Mouse (Mus musculus): ENCODE results near the gene Rnaseh1.

Rnaseh1 gene

GRCm38 (mm10) chr12:28667287-28667686 lies 17.9 kb downstream of the Rnaseh1 start:
- no peak for DNase-seq (ENCODE audit: low spot score in 2 of 2)

GRCm38 (mm10) chr12:28674038-28674720 lies 24.8 kb downstream of the Rnaseh1 start:
- no peak for DNase-seq (ENCODE audit: low spot score in 2 of 2)

- DNase-seq (ENCODE audit: low spot score in 2 of 2) = peak; percentile 51 to 81
These were observed 25.9 kb downstream of the Rnaseh1 start, which contains the start of gene Adi1 for GRCm38 (mm10) chr12:28675121-28675924. Adi1 (plus strand) TSS chr12:28675231.

GRCm38 (mm10) chr12:28675925-28676209 lies 26.5 kb downstream of the Rnaseh1 start:
- DNase-seq (ENCODE audit: low spot score in 2 of 2) = no peak

GRCm38 (mm10) chr12:28684674-28685073 lies 35.3 kb downstream of the Rnaseh1 start:
- no peak for DNase-seq (ENCODE audit: low spot score in 2 of 2)

GRCm38 (mm10) chr12:28685771-28686170 lies 36.4 kb downstream of the Rnaseh1 start:
- no peak for DNase-seq (ENCODE audit: low spot score in 2 of 2)

- DNase-seq (ENCODE audit: low spot score in 2 of 2) = no peak
These were observed 36.9 kb downstream of the Rnaseh1 start for GRCm38 (mm10) chr12:28686199-28686879.

- no peak for DNase-seq (ENCODE audit: low spot score in 2 of 2)
These were observed 39.6 kb downstream of the Rnaseh1 start for GRCm38 (mm10) chr12:28688996-28689395.

GRCm38 (mm10) chr12:28690730-28691129 lies 41.3 kb downstream of the Rnaseh1 start:
- DNase-seq (ENCODE audit: low spot score in 2 of 2) = no peak

GRCm38 (mm10) chr12:28693738-28694137 lies 44.3 kb downstream of the Rnaseh1 start:
- DNase-seq (ENCODE audit: low spot score in 2 of 2) = no peak

GRCm38 (mm10) chr12:28694231-28694630 lies 44.8 kb downstream of the Rnaseh1 start:
- no peak for DNase-seq (ENCODE audit: low spot score in 2 of 2)

- DNase-seq (ENCODE audit: low spot score in 2 of 2) = no peak
These were observed 45.4 kb downstream of the Rnaseh1 start for GRCm38 (mm10) chr12:28694776-28695175.

- DNase-seq (ENCODE audit: low spot score in 2 of 2) = no peak
These were observed 48.6 kb downstream of the Rnaseh1 start for GRCm38 (mm10) chr12:28697821-28698595.

GRCm38 (mm10) chr12:28699086-28699485 lies 49.7 kb downstream of the Rnaseh1 start:
- DNase-seq (ENCODE audit: low spot score in 2 of 2) = no peak

- peak; percentile 54 to 76 for DNase-seq (ENCODE audit: low spot score in 2 of 2)
These were observed 50.3 kb downstream of the Rnaseh1 start for GRCm38 (mm10) chr12:28699656-28700055.

- peak in 1 of 2 experiments; percentile 7 for DNase-seq (ENCODE audit: low spot score in 2 of 2)
These were observed 50.7 kb downstream of the Rnaseh1 start for GRCm38 (mm10) chr12:28700101-28700511.

GRCm38 (mm10) chr12:28700561-28701025 lies 51.2 kb downstream of the Rnaseh1 start:
- DNase-seq (ENCODE audit: low spot score in 2 of 2) = no peak

GRCm38 (mm10) chr12:28701302-28701701 lies 51.9 kb downstream of the Rnaseh1 start:
- DNase-seq (ENCODE audit: low spot score in 2 of 2) = no peak

- DNase-seq (ENCODE audit: low spot score in 2 of 2) = no peak
These were observed 55.0 kb downstream of the Rnaseh1 start for GRCm38 (mm10) chr12:28704381-28704780.

- no peak for DNase-seq (ENCODE audit: low spot score in 2 of 2)
These were observed 55.8 kb downstream of the Rnaseh1 start for GRCm38 (mm10) chr12:28705204-28705603.

- DNase-seq (ENCODE audit: low spot score in 2 of 2) = no peak
These were observed 58.8 kb downstream of the Rnaseh1 start for GRCm38 (mm10) chr12:28708154-28708553.
